Mouse (Mus musculus): Measurements from ENCODE around the gene Rmnd5a. TPM values are rescaled to one million over a fixed set of nuclear protein-coding genes. Genes with fewer than 3 reads are reported as not detected.
A peak's percentile ranks its signal among the peaks of the same experiment; 100 is the strongest.

The Rmnd5a gene
- polyA plus RNA-seq, 1 experiment from 2014 or later: 12.2 TPM

DNA sequence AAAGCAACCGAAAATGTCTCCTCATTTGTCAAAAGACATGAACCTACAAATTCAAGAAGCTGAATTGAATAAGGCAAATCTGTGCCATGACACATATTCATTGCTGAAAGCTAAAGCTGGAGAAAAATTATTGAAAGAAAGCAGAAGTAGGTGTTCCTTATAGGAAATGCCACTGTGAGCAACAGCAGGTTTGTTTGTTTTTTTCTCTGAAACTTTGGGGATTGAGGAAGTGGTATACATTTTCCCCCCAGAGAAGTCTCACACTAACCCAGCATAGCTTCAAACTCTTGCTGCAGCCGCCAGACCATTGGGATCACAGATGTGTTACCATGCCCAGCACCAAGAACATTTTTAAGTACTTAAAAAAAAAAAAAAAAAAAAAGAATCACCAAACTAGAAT, 12.4 kb upstream of the Rmnd5a start:
- H3K27ac ChIP-seq (ENCODE audit: low read depth, low read length): no peak overlapping the region
- H3K4me3 ChIP-seq (ENCODE audit: low read depth, low read length): no peak overlapping the region
- WGBS: 81% methylated on average over 2 of the region's 2 CpGs
- H3K27me3 ChIP-seq (replicated peaks; ENCODE audit: control insufficient read depth, insufficient read depth, low read length): no peaks in the 10 kb centered on the region
- no peaks in the 10 kb centered on the region for H3K9me3 ChIP-seq (ENCODE audit: control insufficient read depth)
- no peak overlapping the region for H3K4me2 ChIP-seq (replicated peaks; ENCODE audit: low read depth)
- H3K36me3 ChIP-seq (ENCODE audit: control insufficient read depth, insufficient read depth): no peaks in the 10 kb centered on the region
- H3K4me1 ChIP-seq (replicated peaks; ENCODE audit: control insufficient read depth, insufficient read depth, low read length): no peaks in the 10 kb centered on the region
- no peak for ATAC-seq
- no peak overlapping the region for H3K9ac ChIP-seq (ENCODE audit: low read depth, low read length)
- TF ChIP-seq CTCF (IDR thresholded peaks at IDR 0.05; ENCODE audit: low read depth): no peak

DNA sequence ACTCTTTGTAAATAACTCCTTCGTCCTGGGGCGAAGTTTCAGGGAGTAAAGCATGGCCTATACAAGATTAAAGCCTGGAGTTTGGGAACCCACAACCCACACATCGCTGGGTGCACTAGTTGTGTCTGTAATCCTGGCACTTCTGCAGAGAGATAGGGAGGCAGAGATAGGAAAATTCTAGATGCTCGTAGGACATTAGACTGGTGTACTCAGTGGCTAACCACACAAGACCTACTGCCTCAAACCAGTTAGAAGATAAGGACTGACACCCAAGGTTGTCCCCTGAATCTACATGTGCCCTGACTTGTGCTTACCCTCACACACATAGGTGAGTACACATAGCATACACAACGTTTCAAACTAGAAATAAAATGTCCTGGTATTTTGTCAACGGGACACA, 5.1 kb upstream of the Rmnd5a start:
- no peaks in the 10 kb centered on the region for H3K9me3 ChIP-seq (ENCODE audit: control insufficient read depth)
- no peak for ATAC-seq
- no peak overlapping the region for H3K27ac ChIP-seq (ENCODE audit: low read depth, low read length)
- H3K27me3 ChIP-seq (replicated peaks; ENCODE audit: control insufficient read depth, insufficient read depth, low read length): no peaks in the 10 kb centered on the region
- no peak overlapping the region for H3K4me3 ChIP-seq (ENCODE audit: low read depth, low read length)
- no peak overlapping the region for H3K9ac ChIP-seq (ENCODE audit: low read depth, low read length)
- H3K4me1 ChIP-seq (replicated peaks; ENCODE audit: control insufficient read depth, insufficient read depth, low read length): no peaks in the 10 kb centered on the region
- 78% methylated on average over 6 of the region's 6 CpGs for WGBS
- no peak overlapping the region for H3K4me2 ChIP-seq (replicated peaks; ENCODE audit: low read depth)
- TF ChIP-seq CTCF (IDR thresholded peaks at IDR 0.05; ENCODE audit: low read depth): no peak
- no peaks in the 10 kb centered on the region for H3K36me3 ChIP-seq (ENCODE audit: control insufficient read depth, insufficient read depth)

DNA sequence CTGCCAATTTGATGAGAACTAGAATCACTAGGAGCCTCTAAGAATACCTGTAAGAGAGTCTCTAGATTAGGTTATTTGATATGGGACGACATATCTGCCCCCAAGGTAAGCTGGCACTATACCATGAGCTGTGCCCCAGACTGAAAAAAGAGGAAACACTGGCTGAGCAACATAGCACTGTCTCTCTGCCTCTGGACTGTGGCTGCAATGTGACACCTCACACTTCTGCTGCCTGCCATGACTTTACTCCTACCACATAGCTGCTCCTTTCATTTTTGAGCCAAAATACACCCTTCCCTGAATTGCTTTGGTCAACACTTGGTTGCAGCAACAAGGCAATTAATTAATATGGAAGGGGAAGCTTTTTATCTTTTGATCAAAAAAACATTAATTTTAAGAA, 4.3 kb upstream of the Rmnd5a start:
- H3K4me2 ChIP-seq (replicated peaks; ENCODE audit: low read depth): no peak overlapping the region
- no peaks in the 10 kb centered on the region for H3K36me3 ChIP-seq (ENCODE audit: control insufficient read depth, insufficient read depth)
- no peaks in the 10 kb centered on the region for H3K4me1 ChIP-seq (replicated peaks; ENCODE audit: control insufficient read depth, insufficient read depth, low read length)
- ATAC-seq: no peak
- no peak overlapping the region for H3K27ac ChIP-seq (ENCODE audit: low read depth, low read length)
- no peaks in the 10 kb centered on the region for H3K9me3 ChIP-seq (ENCODE audit: control insufficient read depth)
- H3K4me3 ChIP-seq (ENCODE audit: low read depth, low read length): no peak overlapping the region
- no peak for TF ChIP-seq CTCF (IDR thresholded peaks at IDR 0.05; ENCODE audit: low read depth)
- H3K27me3 ChIP-seq (replicated peaks; ENCODE audit: control insufficient read depth, insufficient read depth, low read length): no peaks in the 10 kb centered on the region
- 60% methylated on average over 1 of the region's 1 CpGs for WGBS
- no peak overlapping the region for H3K9ac ChIP-seq (ENCODE audit: low read depth, low read length)

DNA sequence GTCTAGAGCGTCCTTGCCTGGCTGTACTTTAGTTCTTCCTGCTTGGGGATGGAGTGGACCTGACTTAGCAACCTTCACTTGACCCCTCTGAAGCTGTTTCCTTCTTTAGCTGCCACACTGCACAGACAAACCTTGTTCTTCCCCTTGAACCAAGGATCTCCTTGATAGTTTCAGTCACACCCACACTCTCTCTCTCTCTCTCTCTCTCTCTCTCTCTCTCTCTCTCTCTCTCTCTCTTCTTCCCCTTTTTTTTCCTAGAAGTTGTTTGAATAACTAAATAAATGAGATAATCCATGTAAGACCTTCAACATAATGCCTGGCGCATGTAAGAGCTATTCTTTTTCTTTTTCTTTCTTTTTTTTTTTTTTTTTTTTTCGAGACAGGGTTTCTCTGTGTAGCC, 1.7 kb upstream of the Rmnd5a start:
- Histone ChIP-seq H3K4me1 (replicated peaks; ENCODE audit: control insufficient read depth, insufficient read depth, low read length) (peaks cover 5% of the 10 kb centered on the region), H3K9ac (ENCODE audit: low read depth, low read length) (no peak overlapping the region), H3K27ac (ENCODE audit: low read depth, low read length) (no peak overlapping the region), H3K36me3 (ENCODE audit: control insufficient read depth, insufficient read depth) (no peaks in the 10 kb centered on the region), H3K27me3 (replicated peaks; ENCODE audit: control insufficient read depth, insufficient read depth, low read length) (no peaks in the 10 kb centered on the region), H3K4me2 (replicated peaks; ENCODE audit: low read depth) (no peak overlapping the region), H3K9me3 (ENCODE audit: control insufficient read depth) (no peaks in the 10 kb centered on the region), H3K4me3 (ENCODE audit: low read depth, low read length) (no peak overlapping the region)
- ATAC-seq: no peak
- 81% methylated on average over 3 of the region's 3 CpGs for WGBS
- no peak for TF ChIP-seq CTCF (IDR thresholded peaks at IDR 0.05; ENCODE audit: low read depth)

DNA sequence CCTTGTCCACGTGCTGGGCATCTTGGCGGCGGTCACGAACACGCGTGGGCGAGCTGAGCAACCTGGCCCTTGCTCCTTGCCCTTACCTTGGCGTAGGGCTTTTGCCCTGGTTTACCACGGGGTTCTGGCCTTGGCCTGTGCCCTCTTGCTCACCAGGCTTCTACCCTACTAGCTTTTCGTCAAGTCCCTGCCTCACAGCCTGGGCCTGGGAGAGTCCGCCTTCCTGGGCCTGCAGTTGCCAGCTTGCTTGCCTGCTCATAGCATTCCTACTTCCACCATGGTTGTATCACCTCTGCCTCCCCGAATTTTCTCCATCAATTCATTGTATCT, 779 bp upstream of the Rmnd5a start:
- no peak for ATAC-seq

DNA sequence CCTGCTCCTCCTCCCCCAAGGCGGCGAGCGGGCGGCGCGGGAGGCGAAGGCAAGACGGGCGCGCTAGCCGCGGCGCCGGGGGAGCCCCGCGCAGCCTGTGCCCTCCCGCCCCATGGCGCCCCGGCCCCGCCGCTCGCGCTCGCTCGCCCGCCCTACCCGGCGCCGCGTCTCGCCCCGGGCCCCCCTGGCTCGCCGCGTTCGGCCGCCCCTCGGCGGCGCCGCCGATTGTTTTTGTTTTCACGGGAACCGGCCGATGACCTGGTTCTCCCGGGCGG, 283 bp downstream of the Rmnd5a start:
- no peak for TF ChIP-seq CTCF (IDR thresholded peaks at IDR 0.05; ENCODE audit: low read depth)
- peak overlapping the region; percentile 74 for H3K4me2 ChIP-seq (replicated peaks; ENCODE audit: low read depth)
- peak overlapping the region; percentile 98 for H3K27ac ChIP-seq (ENCODE audit: low read depth, low read length)
- peak overlapping the region; percentile 95 for H3K9ac ChIP-seq (ENCODE audit: low read depth, low read length)
- H3K36me3 ChIP-seq (ENCODE audit: control insufficient read depth, insufficient read depth): no peaks in the 10 kb centered on the region
- 0% methylated on average over 30 of the region's 47 CpGs for WGBS
- H3K4me3 ChIP-seq (ENCODE audit: low read depth, low read length): peak overlapping the region; percentile 88
- no peak for ATAC-seq
- no peaks in the 10 kb centered on the region for H3K27me3 ChIP-seq (replicated peaks; ENCODE audit: control insufficient read depth, insufficient read depth, low read length)
- H3K4me1 ChIP-seq (replicated peaks; ENCODE audit: control insufficient read depth, insufficient read depth, low read length): peaks cover 11% of the 10 kb centered on the region
- no peaks in the 10 kb centered on the region for H3K9me3 ChIP-seq (ENCODE audit: control insufficient read depth)

More for the DNA sequence above, 779 bp upstream of the Rmnd5a start:
- Histone ChIP-seq H3K27me3 (replicated peaks; ENCODE audit: control insufficient read depth, insufficient read depth, low read length) (no peaks in the 10 kb centered on the region), H3K36me3 (ENCODE audit: control insufficient read depth, insufficient read depth) (no peaks in the 10 kb centered on the region), H3K9ac (ENCODE audit: low read depth, low read length) (peak overlapping the region; percentile 58), H3K9me3 (ENCODE audit: control insufficient read depth) (no peaks in the 10 kb centered on the region), H3K4me1 (replicated peaks; ENCODE audit: control insufficient read depth, insufficient read depth, low read length) (peaks cover 11% of the 10 kb centered on the region), H3K4me3 (ENCODE audit: low read depth, low read length) (peak overlapping the region; percentile 57), H3K4me2 (replicated peaks; ENCODE audit: low read depth) (peak overlapping the region; percentile 80), H3K27ac (ENCODE audit: low read depth, low read length) (peak overlapping the region; percentile 95)
- no peak for TF ChIP-seq CTCF (IDR thresholded peaks at IDR 0.05; ENCODE audit: low read depth)
- WGBS: 3% methylated on average over 12 of the region's 12 CpGs

DNA sequence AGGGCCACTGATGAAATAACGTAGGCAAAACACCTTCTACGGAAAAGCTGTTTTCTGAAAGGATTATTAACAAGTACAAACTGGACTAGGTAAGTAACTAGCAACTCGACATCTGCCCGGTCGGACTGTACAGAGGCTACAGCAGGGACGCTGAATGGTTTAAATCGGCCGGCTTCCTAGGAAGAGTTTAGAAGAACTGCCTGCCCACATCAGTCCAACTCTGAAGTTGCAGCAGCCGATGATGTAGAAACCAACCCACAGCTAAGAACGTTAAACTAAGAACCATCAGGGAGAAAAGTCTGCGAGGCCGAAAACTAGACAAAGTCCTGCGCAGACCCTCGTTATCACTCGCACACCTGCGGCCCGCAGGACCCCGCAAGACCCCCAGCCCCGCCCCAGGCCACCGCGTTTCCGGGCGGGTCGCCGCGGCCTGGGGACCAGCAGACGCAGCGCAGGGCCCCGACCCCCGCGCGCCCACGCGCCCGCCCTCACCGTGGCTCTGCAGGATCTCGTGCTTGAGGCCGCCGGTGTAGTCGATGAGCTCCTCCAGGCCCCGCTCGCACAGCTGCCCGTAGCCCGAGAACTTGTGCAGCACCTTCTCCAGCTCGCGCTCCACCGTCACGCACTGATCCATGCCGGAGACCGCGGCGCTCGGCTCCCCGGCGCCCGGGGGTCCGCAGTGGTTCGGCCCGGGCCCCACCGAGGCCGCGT, 776 bp downstream of the Rmnd5a start:
- Histone ChIP-seq H3K27me3 (replicated peaks; ENCODE audit: control insufficient read depth, insufficient read depth, low read length) (no peaks in the 10 kb centered on the region), H3K4me3 (ENCODE audit: low read depth, low read length) (peak overlapping the region; percentile 88), H3K9me3 (ENCODE audit: control insufficient read depth) (no peaks in the 10 kb centered on the region), H3K4me1 (replicated peaks; ENCODE audit: control insufficient read depth, insufficient read depth, low read length) (peaks cover 11% of the 10 kb centered on the region), H3K27ac (ENCODE audit: low read depth, low read length) (peak overlapping the region; percentile 98), H3K9ac (ENCODE audit: low read depth, low read length) (peak overlapping the region; percentile 95), H3K36me3 (ENCODE audit: control insufficient read depth, insufficient read depth) (no peaks in the 10 kb centered on the region), H3K4me2 (replicated peaks; ENCODE audit: low read depth) (peak overlapping the region; percentile 74)
- no peak for ATAC-seq
- TF ChIP-seq CTCF (IDR thresholded peaks at IDR 0.05; ENCODE audit: low read depth): no peak
- under 1% methylated on average over 62 of the region's 62 CpGs for WGBS
